Mouse (Mus musculus) olfactory bulb, adult 2 months (tissue): ENCODE results near the gene Nelfe.

Experiments used
- CTCF ChIP-seq: fragments of 200-500 bp; IDR thresholded peaks from 2 replicates; pipeline ENCODE4 v1.5.1; 2012; ENCODE audit warnings: low read depth, mild to moderate bottlenecking, low read length, moderate library complexity; ENCODE audit not compliant: insufficient read depth
- POLR2A ChIP-seq: fragments of 200-500 bp; IDR thresholded peaks from 2 replicates; pipeline ENCODE4 v1.6.1; 2012; ENCODE audit warnings: mild to moderate bottlenecking, low read depth, low read length, moderate library complexity; ENCODE audit not compliant: insufficient read depth

- no peak for TF ChIP-seq CTCF
- TF ChIP-seq POLR2A: no peak
These were observed 49.7 kb downstream of the Nelfe start for GRCm38 (mm10) chr17:34899890-34900243.
